Mouse (Mus musculus) forebrain, embryonic 10.5 days (tissue): ENCODE data around the gene Cep128. TPM values are rescaled to one million over a fixed set of nuclear protein-coding genes. Genes with fewer than 3 reads are reported as not detected.
A peak's percentile ranks its signal among the peaks of the same experiment; 100 is the strongest.

Source experiments
- DNase-seq: peaks from one replicate; pipeline ENCODE4 v3.0.0-alpha.2; 2017; ENCODE audit warnings: low spot score; ENCODE audit errors: extremely low spot score
- H3K27ac ChIP-seq: fragments of 300-500 bp; sonication (generic); 2 replicates; pipeline ENCODE4 v1.5.1; 2016; ENCODE audit warnings: mild to moderate bottlenecking
- H3K27me3 ChIP-seq: fragments of 300-500 bp; sonication (generic); 2 replicates; pipeline ENCODE4 v1.6.1; 2016; ENCODE audit warnings: mild to moderate bottlenecking; ENCODE audit not compliant: poor library complexity, severe bottlenecking
- H3K36me3 ChIP-seq: fragments of 300-500 bp; sonication (generic); replicated peaks from 2 replicates; pipeline ENCODE4 v1.6.1; 2016; ENCODE audit warnings: mild to moderate bottlenecking, moderate library complexity
- H3K4me1 ChIP-seq: fragments of 300-500 bp; sonication (generic); 2 replicates; pipeline ENCODE4 v1.6.1; 2016
- H3K4me3 ChIP-seq: fragments of 300-500 bp; sonication (generic); 2 replicates; pipeline ENCODE4 v1.5.1; 2016; ENCODE audit warnings: mild to moderate bottlenecking, moderate library complexity
- H3K9me3 ChIP-seq: fragments of 300-500 bp; sonication (generic); 2 replicates; pipeline ENCODE4 v1.6.1; 2016; ENCODE audit warnings: mild to moderate bottlenecking, moderate library complexity
- WGBS: fragments of 180-500 bp; shearing (Covaris S2); methylation state at CpG from one replicate; pipeline ENCODE4 v1.1.7; 2016; 5-methylcytosine and 5-hydroxymethylcytosine counted together
- polyA plus RNA-seq: library from polyadenylated mRNA; unstranded; fragments of >200 nt; fragmentation: Nextera tagmentation; extraction: Ambion mirVana; gene quantifications from 2 replicates; pipeline ENCODE4 v1.2.1, GENCODE M21; 2016

Gene Cep128
- 11.4 and 12.0 TPM in 2 replicates for polyA plus RNA-seq

GRCm38 (mm10) chr12:91384281-91385017 lies at the start of gene Cep128, which contains the start of gene Tshr:
Cep128 (minus strand) TSS chr12:91384409.
Tshr (plus strand) TSS chr12:91384563.
- peak within 1 kb of the TSS; percentile 81 for H3K4me3 ChIP-seq
- H3K27ac ChIP-seq, result peak within 1 kb of the TSS; percentile 87
- 3% methylated on average over 27 of the region's 27 CpGs for WGBS

GRCm38 (mm10) chr12:91427129-91427528 lies 42.9 kb upstream of the Cep128 start:
- no peaks in the 10 kb centered on the region for H3K27me3 ChIP-seq
- H3K9me3 ChIP-seq, result no peaks in the 10 kb centered on the region
- H3K4me3 ChIP-seq, result no peak overlapping the region
- H3K4me1 ChIP-seq, result no peaks in the 10 kb centered on the region; the same call in 1 of the 2 replicates
- WGBS, result 66% methylated on average over 2 of the region's 2 CpGs
- no peak for DNase-seq
- no peaks in the 10 kb centered on the region for H3K36me3 ChIP-seq
- no peak overlapping the region for H3K27ac ChIP-seq

More at GRCm38 (mm10) chr12:91384281-91385017, at the start of gene Cep128, which contains the start of gene Tshr:
- DNase-seq, result peak; percentile 96
- H3K36me3 ChIP-seq, result no peaks in the 10 kb centered on the region
- no peaks in the 10 kb centered on the region for H3K9me3 ChIP-seq
- H3K4me1 ChIP-seq, result peaks cover 16% of the 10 kb centered on the region
- H3K27me3 ChIP-seq, result no peaks in the 10 kb centered on the region

DNA sequence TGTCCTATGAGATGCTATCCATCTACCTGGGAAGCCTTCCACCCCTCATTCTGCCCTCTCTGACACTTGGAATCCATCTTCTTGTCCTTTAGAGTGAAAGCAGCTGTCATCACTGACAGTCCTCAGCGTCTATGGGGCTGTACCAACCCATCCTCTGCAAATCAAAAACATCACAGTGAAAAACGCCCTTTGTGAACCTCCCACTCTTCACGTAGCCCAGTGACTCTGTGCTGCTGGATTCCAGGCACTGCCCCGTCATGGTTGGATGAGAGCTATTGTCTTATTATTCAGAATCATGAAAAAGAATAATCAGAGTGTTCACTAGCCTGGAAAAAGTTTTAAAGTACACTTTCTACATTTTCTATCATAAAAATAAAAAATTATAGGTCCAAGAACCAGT lies 42.3 kb upstream of the Cep128 start:
- WGBS, result 52% methylated on average over 4 of the region's 4 CpGs
- no peaks in the 10 kb centered on the region for H3K27me3 ChIP-seq
- no peaks in the 10 kb centered on the region for H3K36me3 ChIP-seq
- H3K9me3 ChIP-seq, result no peaks in the 10 kb centered on the region
- H3K4me3 ChIP-seq, result no peak overlapping the region
- H3K27ac ChIP-seq, result no peak overlapping the region
- no peak for DNase-seq
- 0 out of 2 replicates have a peak, but pooled peaks cover 2% of the 10 kb centered on the region for H3K4me1 ChIP-seq

GRCm38 (mm10) chr12:91423125-91423820 lies 39.1 kb upstream of the Cep128 start:
- no peaks in the 10 kb centered on the region for H3K9me3 ChIP-seq
- no peak for DNase-seq
- no peak overlapping the region for H3K4me3 ChIP-seq
- no peaks in the 10 kb centered on the region for H3K36me3 ChIP-seq
- 0 out of 2 replicates have a peak, but pooled peaks cover 4% of the 10 kb centered on the region for H3K4me1 ChIP-seq
- WGBS, result 82% methylated on average over 11 of the region's 11 CpGs
- H3K27me3 ChIP-seq, result no peaks in the 10 kb centered on the region
- H3K27ac ChIP-seq, result no peak overlapping the region

DNA sequence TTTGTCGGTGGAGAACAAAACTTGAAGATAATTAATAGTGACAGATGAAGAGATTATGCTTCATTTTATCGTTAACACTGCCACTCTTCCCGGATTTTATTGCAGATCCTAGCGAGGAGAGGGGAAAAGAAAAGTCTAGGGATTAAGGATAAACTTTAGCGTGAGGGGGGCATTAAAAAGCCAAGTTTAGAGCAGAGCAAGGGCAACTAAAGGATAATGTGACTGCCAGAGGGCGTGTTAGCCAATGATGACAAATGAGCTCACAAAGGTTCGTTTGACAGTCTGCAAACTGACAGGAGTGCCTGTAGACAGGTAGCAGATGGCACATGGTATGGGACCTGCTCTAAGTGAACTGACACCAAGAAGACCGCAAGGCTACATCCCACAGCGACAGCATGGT lies 37.1 kb upstream of the Cep128 start:
- no peaks in the 10 kb centered on the region; the same call in 1 of the 2 replicates for H3K27me3 ChIP-seq
- H3K4me3 ChIP-seq, result no peak overlapping the region
- WGBS, result 65% methylated on average over 9 of the region's 9 CpGs
- H3K27ac ChIP-seq, result no peak overlapping the region
- 0 out of 2 replicates have a peak, but pooled peaks cover 4% of the 10 kb centered on the region for H3K4me1 ChIP-seq
- H3K9me3 ChIP-seq, result no peaks in the 10 kb centered on the region
- H3K36me3 ChIP-seq, result no peaks in the 10 kb centered on the region
- DNase-seq, result no peak

DNA sequence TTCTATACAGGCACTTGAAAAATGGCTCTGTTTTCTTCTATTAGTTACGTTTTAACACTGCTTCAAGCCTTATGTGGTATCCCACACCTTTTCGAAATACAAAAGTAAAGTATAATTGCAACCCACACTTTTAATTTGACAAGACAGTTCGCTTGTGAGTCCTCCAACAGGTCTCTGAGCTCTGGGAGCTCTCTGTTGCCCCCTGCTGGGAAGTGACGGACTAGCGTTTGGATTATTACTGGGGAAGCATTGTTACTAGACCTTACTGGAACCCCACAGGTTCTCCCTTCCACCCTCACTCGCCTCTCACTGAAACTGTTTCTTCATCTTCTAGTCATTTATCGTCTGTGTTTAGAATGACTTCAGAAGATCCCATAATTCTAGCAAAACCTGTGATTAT lies 34.6 kb upstream of the Cep128 start:
- no peak overlapping the region for H3K27ac ChIP-seq
- peaks cover 5% of the 10 kb centered on the region; the same call in 1 of the 2 replicates for H3K4me1 ChIP-seq
- H3K36me3 ChIP-seq, result no peaks in the 10 kb centered on the region
- no peaks in the 10 kb centered on the region for H3K9me3 ChIP-seq
- peak; percentile 55 for DNase-seq
- H3K27me3 ChIP-seq, result peaks cover 10% of the 10 kb centered on the region; the same call in 1 of the 2 replicates
- 46% methylated on average over 7 of the region's 7 CpGs for whole genome bisulfite sequencing
- no peak overlapping the region for H3K4me3 ChIP-seq

DNA sequence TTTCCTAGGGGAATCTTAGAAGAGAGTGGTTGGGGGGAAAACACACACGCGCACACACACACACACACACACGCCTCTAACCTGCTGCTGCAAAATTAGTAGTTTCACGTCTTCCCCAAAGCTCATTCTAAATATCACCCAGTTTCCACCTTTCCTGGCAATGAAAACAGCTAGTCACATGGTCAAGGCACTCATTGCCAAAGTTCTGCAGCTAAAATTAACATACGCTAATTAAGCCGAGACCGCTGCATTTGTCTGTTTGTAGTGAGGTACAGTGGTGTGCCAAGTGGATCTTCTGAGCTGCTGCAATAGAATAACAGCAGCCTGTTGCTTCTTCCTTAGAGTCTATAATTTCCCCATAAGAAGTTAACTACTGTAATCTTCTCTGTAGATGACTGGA lies 32.6 kb upstream of the Cep128 start:
- H3K27me3 ChIP-seq, result peaks cover 15% of the 10 kb centered on the region; the same call in 1 of the 2 replicates
- H3K27ac ChIP-seq, result no peak overlapping the region
- H3K9me3 ChIP-seq, result no peaks in the 10 kb centered on the region
- no peak overlapping the region for H3K4me3 ChIP-seq
- no peak for DNase-seq
- WGBS, result 96% methylated on average over 7 of the region's 7 CpGs
- H3K36me3 ChIP-seq, result no peaks in the 10 kb centered on the region
- peaks cover 25% of the 10 kb centered on the region for H3K4me1 ChIP-seq

- Histone ChIP-seq H3K4me3 (no peak overlapping the region), H3K4me1 (peaks cover 21% of the 10 kb centered on the region), H3K27me3 (peaks cover 22% of the 10 kb centered on the region; the same call in 1 of the 2 replicates), H3K9me3 (no peaks in the 10 kb centered on the region), H3K36me3 (no peaks in the 10 kb centered on the region), H3K27ac (no peak overlapping the region)
- 85% methylated on average over 6 of the region's 6 CpGs for WGBS
- no peak for DNase-seq
Observed at GRCm38 (mm10) chr12:91415112-91415511, 30.9 kb upstream of the Cep128 start.

- Histone ChIP-seq H3K27ac (peak overlapping the region; percentile 53), H3K4me1 (peaks cover 28% of the 10 kb centered on the region), H3K36me3 (no peaks in the 10 kb centered on the region), H3K27me3 (peaks cover 22% of the 10 kb centered on the region; the same call in 1 of the 2 replicates), H3K9me3 (no peaks in the 10 kb centered on the region), H3K4me3 (no peak overlapping the region)
- WGBS, result 41% methylated on average over 7 of the region's 7 CpGs
- peak; percentile 30 for DNase-seq
Observed at GRCm38 (mm10) chr12:91412461-91413182, 28.4 kb upstream of the Cep128 start.

DNA sequence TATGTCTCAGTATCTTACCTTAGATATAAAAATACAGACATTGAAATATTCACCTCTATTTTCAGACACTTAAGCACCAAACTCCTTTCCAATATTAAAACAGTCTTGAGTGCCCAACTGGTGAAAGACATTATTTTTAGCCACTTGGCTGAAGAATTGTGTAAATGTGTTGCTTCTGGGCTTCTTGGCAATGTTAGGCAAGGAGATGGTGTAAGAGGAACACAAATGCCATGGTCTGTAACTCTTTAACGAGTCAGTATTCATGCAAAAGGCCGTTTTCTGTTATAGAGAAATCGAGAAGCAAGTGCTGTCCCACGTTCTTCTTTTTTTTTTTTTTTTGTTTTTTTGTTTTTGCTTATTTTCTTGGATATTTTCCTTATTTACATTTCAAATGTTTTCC lies 26.1 kb upstream of the Cep128 start:
- WGBS, result 90% methylated on average over 4 of the region's 4 CpGs
- Histone ChIP-seq H3K36me3 (no peaks in the 10 kb centered on the region), H3K27me3 (peaks cover 22% of the 10 kb centered on the region; the same call in 1 of the 2 replicates), H3K4me3 (no peak overlapping the region), H3K27ac (no peak overlapping the region), H3K9me3 (no peaks in the 10 kb centered on the region), H3K4me1 (peaks cover 28% of the 10 kb centered on the region)
- DNase-seq, result no peak

GRCm38 (mm10) chr12:91401049-91401352 lies 16.8 kb upstream of the Cep128 start:
- Histone ChIP-seq H3K4me3 (peak overlapping the region; percentile 62), H3K4me1 (peaks cover 10% of the 10 kb centered on the region), H3K27ac (peak overlapping the region; percentile 48; the same call in 1 of the 2 replicates), H3K27me3 (peaks cover 43% of the 10 kb centered on the region), H3K9me3 (no peaks in the 10 kb centered on the region), H3K36me3 (no peaks in the 10 kb centered on the region)
- 3% methylated on average over 12 of the region's 12 CpGs for WGBS
- DNase-seq, result no peak

- Histone ChIP-seq H3K9me3 (no peaks in the 10 kb centered on the region), H3K4me1 (peaks cover 10% of the 10 kb centered on the region), H3K27me3 (peaks cover 43% of the 10 kb centered on the region), H3K4me3 (peak overlapping the region; percentile 62), H3K36me3 (no peaks in the 10 kb centered on the region), H3K27ac (peak overlapping the region; percentile 48)
- DNase-seq, result peak; percentile 78
- WGBS, result under 1% methylated on average over 38 of the region's 38 CpGs
Observed at GRCm38 (mm10) chr12:91400232-91401048, 16.2 kb upstream of the Cep128 start.
